Mouse (Mus musculus): Measurements from ENCODE around the gene Hapln2.
A peak's percentile ranks its signal among the peaks of the same experiment; 100 is the strongest.

The Hapln2 gene

GRCm38 (mm10) chr3:87981894-87982835 is 45.2 kb downstream of the Hapln2 start:
- DNase-seq (ENCODE audit: low spot score): peak; percentile 79

- no peak for DNase-seq (ENCODE audit: low spot score)
Observed at GRCm38 (mm10) chr3:87981214-87981760, 46.1 kb downstream of the Hapln2 start.

- no peak for DNase-seq (ENCODE audit: low spot score)
Observed at GRCm38 (mm10) chr3:87980728-87981127, 46.7 kb downstream of the Hapln2 start.

GRCm38 (mm10) chr3:87980085-87980484 is 47.3 kb downstream of the Hapln2 start:
- no peak for DNase-seq (ENCODE audit: low spot score)

- no peak for DNase-seq (ENCODE audit: low spot score)
Observed at GRCm38 (mm10) chr3:87979493-87979892, 47.9 kb downstream of the Hapln2 start.

- peak; percentile 71 for DNase-seq (ENCODE audit: low spot score)
Observed at GRCm38 (mm10) chr3:87974381-87974987, 52.9 kb downstream of the Hapln2 start.

- DNase-seq (ENCODE audit: low spot score): no peak
Observed at GRCm38 (mm10) chr3:87973593-87974380, 53.6 kb downstream of the Hapln2 start.

GRCm38 (mm10) chr3:87972776-87973175 is 54.6 kb downstream of the Hapln2 start:
- DNase-seq (ENCODE audit: low spot score): no peak

GRCm38 (mm10) chr3:87972203-87972664 is 55.1 kb downstream of the Hapln2 start:
- no peak for DNase-seq (ENCODE audit: low spot score)

Measured in MN1 (cell line).